Mouse (Mus musculus) embryonic stem cell, embryonic (primary cell): ENCODE data around the gene Asxl2.
"Not testable (repeated sequence)": the region's sequence is repeated elsewhere in the genome, so short reads cannot be mapped to it uniquely, and the experiment has no call there.

ENCODE experiments used
- CTCF ChIA-PET, 4 experiments: fragments of 300-600 bp in 2 of 4; fragments of 350-600 bp in 2 of 4; sonication (Branson Sonifier 250); formaldehyde crosslinking; loops; one replicate each; lab custom pipeline; 2022; ENCODE audit warnings: inconsistent platforms in 2 of 4; lab: Charles Lee
- POLR2A ChIA-PET, 4 experiments: fragments of 300-600 bp in 2 of 4; fragments of 350-600 bp in 2 of 4; sonication (Branson Sonifier 250); formaldehyde crosslinking; loops; one replicate each; lab custom pipeline; 2022; ENCODE audit warnings: antibody characterized with exemption in 4 of 4, inconsistent platforms in 1 of 4; lab: Charles Lee

Asxl2 gene

DNA sequence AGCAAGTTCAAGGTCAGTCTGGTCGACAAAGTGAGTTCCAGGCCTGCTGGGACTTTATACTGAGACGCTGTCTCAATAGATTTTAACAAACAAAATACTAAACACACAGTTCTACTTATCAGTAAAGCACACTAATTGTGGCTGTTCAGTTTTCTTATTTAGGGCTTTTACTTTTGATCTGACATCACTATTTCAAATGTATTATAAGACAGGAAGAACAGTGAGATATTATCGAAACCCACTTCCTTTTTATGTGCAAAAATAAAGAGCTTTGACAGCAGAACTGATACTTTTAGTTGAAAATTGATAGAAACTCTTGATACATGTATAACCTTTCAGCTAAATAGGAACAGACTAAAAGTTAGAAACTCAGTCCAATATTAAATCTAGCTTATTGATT is 36.4 kb downstream of the Asxl2 start:
- ChIA-PET POLR2A (interaction anchor here in 1 of 4 experiments (0.9 to 2.5 kb wide), 4 partner anchors 8 to 19 kb away, joined by 3 to 5 read pairs (median 4); no protein-coding TSS in a partner anchor), CTCF (no interaction called here)

- ChIA-PET POLR2A (interaction anchor here in 3 of 4 experiments (0.7 to 1.3 kb wide), 3 partner anchors 9 to 72 kb away, joined by 3 read pairs; no protein-coding TSS in a partner anchor), CTCF (no interaction called here)
Observed at GRCm38 (mm10) chr12:3499662-3500061, 73.0 kb downstream of the Asxl2 start.

- POLR2A ChIA-PET, result interaction anchor here in 3 of 4 experiments (0.7 to 1.4 kb wide), 8 partner anchors 8 to 72 kb away, joined by 3 to 4 read pairs (median 3); no protein-coding TSS in a partner anchor
Observed at GRCm38 (mm10) chr12:3500071-3500470, 73.4 kb downstream of the Asxl2 start.

GRCm38 (mm10) chr12:3518665-3519297 is 92.1 kb downstream of the Asxl2 start:
- CTCF ChIA-PET, result interaction anchor here in 2 of 4 experiments (0.5 to 1.8 kb wide), 4 partner anchors 39 to 263 kb away, joined by 3 to 7 read pairs (median 4); no protein-coding TSS in a partner anchor
- POLR2A ChIA-PET, result interaction anchor here in 2 of 4 experiments (0.7 to 3.1 kb wide), 12 partner anchors 9 to 88 kb away, joined by 3 to 17 read pairs (median 4); no protein-coding TSS in a partner anchor

More at GRCm38 (mm10) chr12:3500071-3500470, 73.4 kb downstream of the Asxl2 start:
- CTCF ChIA-PET, result no interaction called here

- CTCF ChIA-PET, result not testable (repeated sequence)
- POLR2A ChIA-PET, result interaction anchor here in 1 of 4 experiments (1.0 kb wide), 1 partner anchor 11 kb away, joined by 3 read pairs; no protein-coding TSS in a partner anchor
Observed at GRCm38 (mm10) chr12:3521806-3522205, 95.1 kb downstream of the Asxl2 start.

DNA sequence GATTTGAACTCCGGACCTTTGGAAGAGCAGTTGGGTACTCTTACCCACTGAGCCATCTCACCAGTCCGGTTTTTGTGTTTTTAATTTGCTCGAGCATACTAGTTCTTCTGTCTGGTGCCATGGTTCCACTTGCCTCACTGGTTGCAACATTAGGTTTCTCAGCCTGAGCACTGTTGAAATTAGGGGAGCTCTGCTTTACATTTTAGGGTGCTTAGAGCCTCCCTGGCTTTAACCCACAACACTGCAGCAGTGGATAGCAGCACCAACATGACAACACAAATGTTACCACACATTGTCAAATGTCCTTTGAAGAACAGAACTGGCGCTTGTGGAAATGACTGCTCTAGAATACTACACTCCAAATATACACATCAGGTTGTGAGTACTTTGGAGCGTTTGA is 98.9 kb downstream of the Asxl2 start:
- POLR2A ChIA-PET, result interaction anchor here in 1 of 4 experiments (0.6 kb wide), 1 partner anchor 151 kb away, joined by 3 read pairs; no protein-coding TSS in a partner anchor
- CTCF ChIA-PET, result no interaction called here

DNA sequence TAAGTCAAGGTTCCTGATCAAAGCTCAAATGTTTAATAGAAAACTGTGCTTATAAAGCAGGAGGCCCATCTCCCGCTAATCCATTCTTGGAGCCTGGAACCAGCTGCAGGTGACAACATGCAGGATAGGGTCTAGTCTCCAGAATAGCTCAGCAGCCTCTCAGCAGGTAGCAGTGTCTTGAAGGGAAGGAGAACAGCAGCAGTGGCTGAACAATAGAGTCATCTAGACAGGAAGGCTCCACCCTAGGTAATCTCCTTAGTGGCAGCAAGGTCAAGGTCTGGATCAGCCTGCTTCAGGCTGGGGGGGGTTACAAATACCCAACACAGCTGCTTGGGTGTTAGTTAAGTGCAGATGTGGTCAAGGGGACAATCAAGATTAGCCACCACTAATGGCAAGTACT is 108.8 kb downstream of the Asxl2 start:
- ChIA-PET POLR2A (interaction anchor here in 2 of 4 experiments (1.0 to 1.4 kb wide), 3 partner anchors 9 to 15 kb away, joined by 3 to 5 read pairs (median 3); no protein-coding TSS in a partner anchor), CTCF (interaction anchor here in 1 of 4 experiments (0.6 kb wide), 2 partner anchors 16 to 699 kb away, joined by 4 to 9 read pairs; partner anchors contain the start of gene Cenpo)

DNA sequence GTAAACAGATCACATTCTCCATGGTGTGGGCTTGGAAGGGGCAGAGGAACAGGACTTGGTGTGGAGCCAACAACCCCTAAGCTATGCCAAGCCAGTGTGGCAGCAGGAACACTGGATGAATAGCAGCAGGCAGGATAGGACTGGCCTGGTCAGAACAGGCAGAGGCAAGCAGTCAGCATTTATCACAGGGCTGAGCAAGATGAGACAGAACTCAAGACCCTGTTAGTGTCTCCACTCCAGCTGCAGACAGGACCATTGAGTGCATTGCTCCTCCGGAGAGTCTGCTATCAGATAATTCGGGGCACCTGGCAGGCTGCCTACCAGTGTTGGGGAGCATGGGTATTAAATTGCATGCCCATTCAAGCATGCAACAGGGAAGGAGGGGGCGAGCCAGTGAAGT is 111.0 kb downstream of the Asxl2 start:
- ChIA-PET POLR2A (interaction anchor here in 1 of 4 experiments (2.7 kb wide), 1 partner anchor 11 kb away, joined by 20 read pairs; no protein-coding TSS in a partner anchor), CTCF (no interaction called here)

- ChIA-PET POLR2A (interaction anchor here in 2 of 4 experiments (0.6 to 2.7 kb wide), 2 partner anchors 11 to 12 kb away, joined by 3 to 20 read pairs; no protein-coding TSS in a partner anchor), CTCF (no interaction called here)
Observed at GRCm38 (mm10) chr12:3538036-3538435, 111.4 kb downstream of the Asxl2 start.

GRCm38 (mm10) chr12:3539605-3540004 is 112.9 kb downstream of the Asxl2 start:
- CTCF ChIA-PET, result interaction anchor here in 3 of 4 experiments (0.6 to 1.8 kb wide), 3 partner anchors 10 to 87 kb away, joined by 4 to 12 read pairs (median 4); no protein-coding TSS in a partner anchor
- POLR2A ChIA-PET, result interaction anchor here in 3 of 4 experiments (0.6 to 4.1 kb wide), 13 partner anchors 9 to 820 kb away, joined by 3 to 23 read pairs (median 5); partner anchors contain the start of gene Rab10 (in 1 of the 3)

GRCm38 (mm10) chr12:3540871-3541270 is 114.2 kb downstream of the Asxl2 start:
- CTCF ChIA-PET, result interaction anchor here in 2 of 4 experiments (1.6 to 1.8 kb wide), 2 partner anchors 9 to 10 kb away, joined by 7 to 12 read pairs; no protein-coding TSS in a partner anchor
- POLR2A ChIA-PET, result interaction anchor here in 1 of 4 experiments (2.0 to 4.1 kb wide), 2 partner anchors 9 to 30 kb away, joined by 5 to 23 read pairs; no protein-coding TSS in a partner anchor

DNA sequence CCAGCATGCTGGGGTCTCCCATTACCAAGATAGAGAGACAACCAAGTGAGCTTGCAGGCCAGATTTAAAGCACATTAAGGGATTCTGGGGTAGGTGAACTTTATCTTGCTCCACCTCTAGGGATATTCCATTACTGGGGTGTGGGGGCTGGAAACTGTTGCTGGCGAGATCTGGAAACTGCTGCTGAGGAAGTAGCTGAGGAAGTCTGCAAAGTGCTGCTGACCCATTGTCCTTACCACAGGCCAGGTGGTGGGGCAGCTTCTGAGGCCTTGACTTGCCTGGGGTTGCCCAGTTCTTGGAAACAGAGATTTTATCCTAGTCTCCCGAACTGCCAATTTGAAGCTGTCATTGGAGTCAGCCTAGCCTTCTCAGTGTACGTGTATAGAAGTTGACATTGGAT is 118.8 kb downstream of the Asxl2 start:
- ChIA-PET POLR2A (interaction anchor here in 2 of 4 experiments (1.4 to 4.7 kb wide), 3 partner anchors 10 to 27 kb away, joined by 3 to 17 read pairs (median 5); no protein-coding TSS in a partner anchor), CTCF (interaction anchor here in 2 of 4 experiments (0.7 to 0.8 kb wide), 2 partner anchors 9 to 12 kb away, joined by 3 read pairs; no protein-coding TSS in a partner anchor)

DNA sequence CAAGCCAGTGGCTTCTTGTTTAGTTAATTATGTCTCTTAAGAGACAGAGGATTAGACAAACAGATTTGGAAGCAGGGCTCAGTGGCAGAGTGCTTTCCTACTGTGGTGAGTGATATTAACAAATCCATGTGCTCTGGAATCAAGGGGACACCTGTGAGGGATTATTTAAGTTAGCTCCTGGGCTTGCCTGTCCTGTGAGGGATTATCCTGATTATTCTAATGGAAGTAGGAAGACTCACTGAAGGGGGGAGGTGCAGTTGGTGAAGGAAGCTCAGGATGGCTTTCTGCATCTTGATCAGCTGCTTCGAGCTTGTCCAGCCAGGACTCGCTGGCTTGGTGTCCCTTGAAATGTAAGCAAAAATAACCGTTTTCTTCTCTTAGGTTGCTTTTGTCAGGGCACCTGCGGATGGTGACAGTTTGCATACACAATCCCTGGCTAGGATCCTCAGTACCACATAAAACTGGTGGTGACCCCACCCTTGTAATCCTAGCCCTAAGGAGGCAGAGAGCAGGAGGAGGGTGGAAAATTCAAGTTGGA is 119.5 kb downstream of the Asxl2 start:
- ChIA-PET POLR2A (interaction anchor here in 3 of 4 experiments (0.6 to 4.9 kb wide), 14 partner anchors 9 to 1223 kb away, joined by 3 to 31 read pairs (median 4); partner anchors contain the start of genes Dtnb (in 2 of the 3) and Fam228b (in 1 of the 3)), CTCF (interaction anchor here (0.6 to 0.7 kb wide), 4 partner anchors 12 to 1632 kb away, joined by 3 to 8 read pairs (median 4); no protein-coding TSS in a partner anchor)

DNA sequence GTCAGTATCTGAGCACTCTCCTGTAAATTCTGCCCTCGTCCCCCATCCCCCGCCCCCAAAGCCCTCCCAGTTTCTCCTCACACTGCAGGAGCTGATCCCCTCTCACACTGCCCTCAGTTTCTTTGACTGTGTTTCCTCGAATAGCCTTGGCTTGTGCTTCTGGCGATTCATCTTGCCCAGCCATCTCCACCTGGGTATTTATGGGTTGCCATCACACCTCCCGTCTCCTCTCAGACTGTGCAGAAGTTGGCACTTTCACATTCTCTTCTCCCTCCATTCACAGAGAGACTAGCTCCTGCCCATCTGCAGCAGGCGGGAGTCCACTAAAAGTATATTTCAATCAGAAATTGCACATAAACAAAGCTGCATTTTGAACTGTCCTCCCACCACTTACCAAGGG is 120.1 kb downstream of the Asxl2 start:
- CTCF ChIA-PET, result interaction anchor here in 3 of 4 experiments (0.6 to 0.7 kb wide), 4 partner anchors 43 to 1632 kb away, joined by 3 to 8 read pairs (median 5); no protein-coding TSS in a partner anchor
- POLR2A ChIA-PET, result interaction anchor here in 3 of 4 experiments (0.6 to 4.9 kb wide), 24 partner anchors 8 to 1222 kb away, joined by 3 to 31 read pairs (median 4); partner anchors contain the start of genes Dtnb (in 2 of the 3), Fam228b (in 1 of the 3) and Rab10 (in 1 of the 3)

GRCm38 (mm10) chr12:3547506-3547905 is 120.8 kb downstream of the Asxl2 start:
- POLR2A ChIA-PET, result interaction anchor here in 3 of 4 experiments (0.6 to 4.9 kb wide), 22 partner anchors 9 to 287 kb away, joined by 3 to 31 read pairs (median 5); partner anchors contain the start of genes Dtnb (in 2 of the 3) and Rab10 (in 1 of the 3)
- CTCF ChIA-PET, result interaction anchor here in 1 of 4 experiments (0.7 to 2.1 kb wide), 2 partner anchors 22 to 720 kb away, joined by 3 to 4 read pairs; no protein-coding TSS in a partner anchor

DNA sequence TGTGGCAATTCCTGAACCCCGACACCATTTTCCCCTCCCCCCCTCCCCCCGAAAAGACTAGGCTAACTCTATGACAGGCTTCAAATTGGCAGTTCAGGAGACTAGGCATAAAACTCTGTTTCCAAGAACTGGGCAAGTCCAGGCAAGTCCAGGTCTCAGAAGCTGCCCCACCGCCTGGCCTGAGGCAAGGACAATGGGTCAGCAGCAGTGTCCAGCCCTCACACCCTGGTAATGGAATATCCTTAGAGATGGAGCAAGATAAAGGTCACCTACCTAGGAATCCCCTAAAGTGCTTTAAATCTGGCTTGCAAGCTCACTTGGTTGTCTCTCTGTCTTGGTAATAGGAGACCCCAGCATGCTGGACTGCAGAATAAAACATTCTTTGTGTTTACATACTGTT is 121.3 kb downstream of the Asxl2 start:
- ChIA-PET POLR2A (interaction anchor here in 3 of 4 experiments (0.6 to 4.9 kb wide), 18 partner anchors 9 to 287 kb away, joined by 3 to 31 read pairs (median 6); partner anchors contain the start of gene Dtnb (in 3 of the 3)), CTCF (interaction anchor here in 1 of 4 experiments (0.7 to 2.1 kb wide), 2 partner anchors 22 to 720 kb away, joined by 3 to 4 read pairs; no protein-coding TSS in a partner anchor)

DNA sequence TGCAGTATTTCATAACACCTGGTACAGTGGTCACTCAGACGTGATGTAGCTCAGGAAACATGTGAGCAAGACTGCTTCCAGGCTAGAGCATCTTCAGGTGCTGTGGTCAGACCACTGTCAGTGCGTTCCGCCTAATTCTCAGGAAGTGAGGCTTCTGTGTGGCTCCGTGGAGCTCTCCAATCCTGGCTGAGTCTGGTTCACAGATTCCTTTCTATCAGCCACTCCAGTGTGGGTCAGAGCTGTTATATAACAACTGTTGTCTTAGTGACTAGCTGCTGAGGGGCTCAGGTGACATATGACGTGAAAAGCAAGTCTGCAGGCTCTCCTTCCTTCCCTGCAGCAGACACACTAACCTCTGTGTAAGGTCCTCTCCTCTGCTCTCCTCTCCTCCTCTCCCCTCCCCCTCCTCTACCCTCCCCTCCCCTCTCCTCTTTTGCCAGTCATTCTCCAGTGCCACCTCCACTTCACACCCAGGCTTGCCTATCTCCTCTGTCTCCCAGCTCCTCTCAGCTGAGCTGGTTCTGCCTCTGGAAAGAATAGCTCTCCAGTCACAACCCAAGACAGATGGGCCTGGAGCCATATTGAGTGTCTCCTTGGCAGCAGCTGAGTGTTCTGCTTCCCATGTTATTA is 122.0 kb downstream of the Asxl2 start:
- CTCF ChIA-PET, result interaction anchor here in 3 of 4 experiments (0.8 to 2.1 kb wide), 6 partner anchors 8 to 369 kb away, joined by 3 to 12 read pairs (median 4); no protein-coding TSS in a partner anchor

More for the DNA sequence above, 122.0 kb downstream of the Asxl2 start:
- POLR2A ChIA-PET, result interaction anchor here in 3 of 4 experiments (0.6 to 4.9 kb wide), 28 partner anchors 8 to 433 kb away, joined by 3 to 31 read pairs (median 4); partner anchors contain the start of gene Dtnb (in 2 of the 3)
